Mouse (Mus musculus): ENCODE measurements at regions not wholly inside any gene's neighbourhood (a gene's known extent, or its start where the extent isn't known, plus 50 kb on each side); places are given as distances from the start of the nearest gene placed in this dataset.

DNA sequence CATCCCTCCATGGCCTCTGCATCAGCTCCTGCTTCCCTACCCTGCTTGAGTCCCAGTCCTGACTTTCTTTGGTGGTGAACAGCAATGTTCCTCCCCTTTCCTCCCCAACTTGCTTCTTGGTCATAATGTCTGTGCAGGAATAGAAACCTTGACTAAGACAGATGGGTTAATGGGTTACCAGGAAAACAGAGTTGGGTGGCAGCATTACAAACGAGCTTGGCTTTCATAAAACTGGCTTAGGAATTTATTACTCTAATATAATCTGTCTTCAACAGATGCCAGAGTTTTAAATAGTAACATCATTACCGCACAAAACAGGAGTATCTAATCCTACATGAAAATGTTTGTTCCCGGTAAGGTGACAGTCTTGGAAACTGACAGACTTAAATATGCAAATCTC lies 77.7 kb upstream of the Nphp3 start:
- no peak for ATAC-seq (ENCODE audit: extremely low read depth, insufficient number of reproducible peaks, low FRiP score, low TSS enrichment)
- 56% methylated on average over 3 of the region's 3 CpGs for WGBS
- H3K9me3 ChIP-seq, result no peaks in the 10 kb centered on the region

DNA sequence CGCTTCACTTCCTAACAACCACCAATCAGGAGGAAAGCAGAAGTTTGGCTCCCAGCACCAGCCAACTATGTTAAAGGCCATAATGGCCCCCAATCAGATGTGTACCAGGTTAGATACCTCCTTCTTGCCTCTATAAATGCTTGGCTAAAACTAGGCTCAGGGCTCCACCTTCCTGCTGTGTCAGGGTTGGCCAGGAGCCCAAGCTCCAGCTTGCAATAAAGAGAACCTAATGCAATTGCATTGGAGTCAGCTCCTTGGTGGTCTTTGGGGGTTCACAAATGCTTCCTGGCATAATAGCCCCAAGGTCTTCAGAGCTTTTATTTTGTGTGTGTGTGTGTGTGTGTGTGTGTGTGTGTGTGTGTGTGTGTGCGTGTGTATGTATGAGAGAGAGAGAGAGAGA lies 76.9 kb upstream of the Nphp3 start:
- H3K4me3 ChIP-seq, result no peak overlapping the region
- H3K27ac ChIP-seq (replicated peaks), result no peak overlapping the region
- no peak for ATAC-seq (ENCODE audit: extremely low read depth, insufficient number of reproducible peaks, low FRiP score, low TSS enrichment)
- H3K9ac ChIP-seq, result no peak overlapping the region
- H3K4me2 ChIP-seq, result no peak overlapping the region
- no peaks in the 10 kb centered on the region for H3K4me1 ChIP-seq
- no peaks in the 10 kb centered on the region for H3K9me3 ChIP-seq
- H3K27me3 ChIP-seq (replicated peaks), result no peaks in the 10 kb centered on the region
- no peaks in the 10 kb centered on the region for H3K36me3 ChIP-seq
- 75% methylated on average over 2 of the region's 2 CpGs for WGBS

More for the DNA sequence above, 77.7 kb upstream of the Nphp3 start:
- Histone ChIP-seq H3K4me3 (no peak overlapping the region), H3K27me3 (replicated peaks) (no peaks in the 10 kb centered on the region), H3K4me2 (no peak overlapping the region), H3K36me3 (no peaks in the 10 kb centered on the region), H3K9ac (no peak overlapping the region), H3K27ac (replicated peaks) (no peak overlapping the region), H3K4me1 (no peaks in the 10 kb centered on the region)

DNA sequence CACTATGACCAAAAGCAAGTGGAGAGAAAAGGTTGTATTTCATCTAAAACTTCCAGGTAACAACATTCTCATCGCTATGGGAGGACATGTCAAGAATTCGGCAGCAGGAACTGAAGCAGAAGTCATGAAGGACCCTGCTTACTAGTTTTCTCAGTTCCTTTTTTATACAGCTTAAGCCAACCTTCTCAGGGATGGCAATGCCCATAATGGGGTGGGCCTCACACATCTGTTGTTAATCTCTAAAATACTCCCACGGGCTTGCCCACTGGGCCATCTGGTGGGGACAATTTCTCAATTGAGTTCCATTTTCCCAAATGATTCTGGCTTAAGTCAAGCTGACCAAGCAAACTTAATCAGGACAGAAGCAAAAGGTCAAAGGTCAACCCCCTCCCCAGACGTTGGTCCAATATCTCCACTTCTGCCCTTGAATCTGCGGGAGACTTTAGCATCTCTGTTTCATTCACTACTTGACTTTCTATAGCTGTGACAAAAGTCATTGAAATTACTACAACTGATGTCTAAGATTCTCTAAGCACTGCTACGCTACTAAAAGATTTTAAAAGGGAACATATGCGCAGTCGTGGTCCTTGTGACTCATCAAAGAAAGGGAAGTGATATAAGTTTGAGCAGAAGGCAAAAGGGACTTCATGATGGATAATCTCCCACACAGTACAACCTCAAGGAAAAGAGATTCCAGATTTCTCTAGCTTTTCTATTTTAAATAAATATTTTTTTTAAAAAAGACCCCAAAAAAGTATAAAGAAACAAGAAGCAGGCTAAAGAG lies 73.4 kb upstream of the Nphp3 start:
- no peak overlapping the region for H3K9ac ChIP-seq
- no peak for ATAC-seq (ENCODE audit: extremely low read depth, insufficient number of reproducible peaks, low FRiP score, low TSS enrichment)
- H3K27me3 ChIP-seq (replicated peaks), result no peaks in the 10 kb centered on the region
- 73% methylated on average over 8 of the region's 8 CpGs for WGBS
- H3K36me3 ChIP-seq, result no peaks in the 10 kb centered on the region
- no peaks in the 10 kb centered on the region for H3K9me3 ChIP-seq
- no peak overlapping the region for H3K27ac ChIP-seq (replicated peaks)
- no peak overlapping the region for H3K4me2 ChIP-seq
- H3K4me3 ChIP-seq, result no peak overlapping the region
- H3K4me1 ChIP-seq, result 0 out of 2 replicates have a peak, but pooled peaks cover 10% of the 10 kb centered on the region

DNA sequence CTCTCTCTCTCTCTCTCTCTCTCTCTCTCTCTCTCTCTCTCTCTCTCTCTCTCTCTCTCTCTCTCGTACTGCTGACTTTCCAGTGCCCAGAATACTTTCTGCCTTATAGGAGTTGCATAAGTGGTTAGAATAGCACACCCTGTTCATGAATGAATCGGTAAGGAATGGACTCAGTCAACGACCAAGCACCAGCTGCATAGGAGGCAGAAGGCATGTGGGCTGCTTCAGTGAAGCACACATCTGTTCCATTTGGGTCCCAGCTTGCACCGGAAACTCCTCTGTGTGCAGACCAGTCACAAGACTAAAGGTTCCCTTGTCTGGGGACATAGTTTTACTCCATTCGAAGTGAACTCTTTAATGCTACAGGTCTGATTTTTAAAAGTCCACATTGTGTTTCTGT lies 64.3 kb upstream of the Nphp3 start:
- WGBS, result 77% methylated on average over 5 of the region's 5 CpGs
- ATAC-seq (ENCODE audit: extremely low read depth, insufficient number of reproducible peaks, low FRiP score, low TSS enrichment), result no peak

DNA sequence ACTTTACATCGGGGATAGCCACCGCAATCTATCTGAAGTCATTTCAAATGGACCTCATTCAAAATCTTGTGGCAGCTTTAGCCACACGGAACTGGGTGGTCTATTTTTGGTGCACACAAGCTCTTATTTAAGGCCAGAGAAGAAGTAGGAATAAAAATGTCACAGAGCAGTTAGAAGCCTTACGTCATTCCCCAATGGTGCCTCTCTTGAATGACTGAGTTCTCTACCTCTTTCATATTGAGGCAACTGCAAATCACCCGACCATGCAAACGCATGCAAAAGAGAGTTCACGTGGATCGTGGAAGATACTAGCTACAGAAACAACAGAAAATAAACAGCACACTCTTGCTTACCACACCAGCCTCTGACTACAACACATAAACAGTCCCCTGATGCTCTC lies 62.3 kb upstream of the Nphp3 start:
- no peak overlapping the region for H3K9ac ChIP-seq
- peaks cover 15% of the 10 kb centered on the region for H3K4me1 ChIP-seq
- H3K4me3 ChIP-seq, result no peak overlapping the region
- WGBS, result 75% methylated on average over 8 of the region's 8 CpGs
- H3K4me2 ChIP-seq, result no peak overlapping the region
- peaks cover 5% of the 10 kb centered on the region for H3K9me3 ChIP-seq
- no peak for ATAC-seq (ENCODE audit: extremely low read depth, insufficient number of reproducible peaks, low FRiP score, low TSS enrichment)
- H3K27ac ChIP-seq (replicated peaks), result no peak overlapping the region
- H3K36me3 ChIP-seq, result no peaks in the 10 kb centered on the region
- no peaks in the 10 kb centered on the region for H3K27me3 ChIP-seq (replicated peaks)

More for the DNA sequence above, 64.3 kb upstream of the Nphp3 start:
- Histone ChIP-seq H3K27ac (replicated peaks) (no peak overlapping the region), H3K36me3 (no peaks in the 10 kb centered on the region), H3K9me3 (no peaks in the 10 kb centered on the region), H3K4me2 (no peak overlapping the region), H3K4me1 (peaks cover 15% of the 10 kb centered on the region), H3K27me3 (replicated peaks) (no peaks in the 10 kb centered on the region), H3K9ac (no peak overlapping the region), H3K4me3 (no peak overlapping the region)

DNA sequence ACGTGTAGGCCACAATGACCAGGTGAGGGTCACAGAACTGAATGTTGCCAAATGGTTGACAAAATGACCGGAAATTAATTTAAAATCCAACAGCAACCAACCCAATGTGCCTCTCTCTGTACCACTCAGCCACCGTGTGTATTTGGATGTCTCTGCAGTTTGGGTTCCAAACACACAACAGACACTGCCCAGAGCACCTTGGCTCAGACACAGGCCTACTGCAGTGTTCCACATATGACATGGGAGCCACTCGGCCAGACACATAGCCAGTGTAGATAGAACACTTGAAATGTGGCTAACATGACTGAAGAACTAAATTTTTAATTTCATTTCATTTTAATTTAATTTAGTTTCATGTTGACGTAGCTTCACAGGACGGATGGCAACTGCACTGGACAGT lies 61.8 kb upstream of the Nphp3 start:
- H3K9me3 ChIP-seq, result peaks cover 5% of the 10 kb centered on the region
- no peaks in the 10 kb centered on the region for H3K27me3 ChIP-seq (replicated peaks)
- H3K4me2 ChIP-seq, result no peak overlapping the region
- no peak for ATAC-seq (ENCODE audit: extremely low read depth, insufficient number of reproducible peaks, low FRiP score, low TSS enrichment)
- WGBS, result 86% methylated on average over 6 of the region's 6 CpGs
- no peaks in the 10 kb centered on the region for H3K36me3 ChIP-seq
- no peak overlapping the region for H3K4me3 ChIP-seq
- H3K9ac ChIP-seq, result no peak overlapping the region
- no peak overlapping the region for H3K27ac ChIP-seq (replicated peaks)
- peaks cover 15% of the 10 kb centered on the region for H3K4me1 ChIP-seq

DNA sequence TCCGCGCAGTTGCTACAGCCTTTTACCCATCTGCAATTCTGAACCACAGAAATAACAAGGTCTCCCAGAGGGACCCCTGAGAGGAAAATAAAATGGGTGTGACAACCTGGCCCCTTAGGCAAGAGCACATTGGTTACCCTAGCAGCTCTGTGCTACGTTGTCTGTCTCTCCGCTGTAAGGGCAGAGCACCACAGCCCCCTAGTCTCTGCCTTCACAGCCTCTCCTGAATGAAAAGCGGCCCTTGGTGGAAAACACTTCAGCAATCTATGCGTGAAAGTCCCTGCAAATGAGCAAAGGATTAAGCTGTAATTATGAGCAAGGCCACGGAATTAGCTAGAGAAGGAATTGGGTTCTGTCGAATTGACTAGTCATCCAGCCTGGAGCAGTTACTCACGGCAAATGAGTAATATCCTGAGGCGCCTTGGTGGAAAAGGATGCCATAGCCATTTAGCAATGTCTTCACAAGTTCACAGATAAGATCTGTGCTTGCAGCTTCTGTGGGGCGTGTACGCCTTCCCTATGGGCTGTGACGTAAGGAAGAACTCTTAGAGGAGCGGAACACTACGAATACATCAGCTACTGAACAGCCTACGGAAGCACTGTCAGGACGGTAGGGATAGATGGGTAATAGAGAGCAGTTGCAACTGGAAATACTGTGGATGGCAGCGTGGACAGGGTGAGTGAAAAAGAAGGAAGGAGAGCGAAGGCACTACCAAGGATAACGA lies 61.0 kb upstream of the Nphp3 start:
- Histone ChIP-seq H3K9me3 (peaks cover 5% of the 10 kb centered on the region), H3K4me2 (no peak overlapping the region)
- no peak for ATAC-seq (ENCODE audit: extremely low read depth, insufficient number of reproducible peaks, low FRiP score, low TSS enrichment)

DNA sequence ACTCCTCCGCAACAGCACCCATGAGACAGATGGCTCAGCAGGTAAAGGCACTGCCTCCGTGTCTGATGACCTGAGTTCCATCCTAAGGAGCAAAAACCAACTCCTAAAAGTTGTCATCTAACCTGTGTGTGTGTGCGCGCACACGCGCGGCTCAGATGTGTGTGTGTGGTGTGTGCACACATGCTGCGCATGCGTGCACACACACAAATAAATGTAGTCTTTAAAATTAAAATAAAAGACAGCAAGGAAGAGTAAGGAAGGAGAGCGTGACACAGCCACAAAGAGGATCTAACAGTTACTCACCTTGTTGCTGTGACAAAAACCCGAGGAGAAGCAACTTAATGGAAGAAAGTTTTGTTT lies 60.5 kb upstream of the Nphp3 start:
- ATAC-seq (ENCODE audit: extremely low read depth, insufficient number of reproducible peaks, low FRiP score, low TSS enrichment), result no peak
- H3K9me3 ChIP-seq, result peaks cover 5% of the 10 kb centered on the region
- no peaks in the 10 kb centered on the region for H3K36me3 ChIP-seq
- no peak overlapping the region for H3K27ac ChIP-seq (replicated peaks)
- WGBS, result 92% methylated on average over 11 of the region's 11 CpGs
- H3K4me3 ChIP-seq, result no peak overlapping the region
- H3K27me3 ChIP-seq (replicated peaks), result no peaks in the 10 kb centered on the region
- H3K4me1 ChIP-seq, result peaks cover 7% of the 10 kb centered on the region
- H3K9ac ChIP-seq, result no peak overlapping the region
- H3K4me2 ChIP-seq, result no peak overlapping the region

More for the DNA sequence above, 61.0 kb upstream of the Nphp3 start:
- Histone ChIP-seq H3K36me3 (no peaks in the 10 kb centered on the region), H3K9ac (no peak overlapping the region), H3K4me3 (no peak overlapping the region), H3K27me3 (replicated peaks) (no peaks in the 10 kb centered on the region), H3K4me1 (peaks cover 12% of the 10 kb centered on the region), H3K27ac (replicated peaks) (no peak overlapping the region)
- 83% methylated on average over 20 of the region's 20 CpGs for WGBS

DNA sequence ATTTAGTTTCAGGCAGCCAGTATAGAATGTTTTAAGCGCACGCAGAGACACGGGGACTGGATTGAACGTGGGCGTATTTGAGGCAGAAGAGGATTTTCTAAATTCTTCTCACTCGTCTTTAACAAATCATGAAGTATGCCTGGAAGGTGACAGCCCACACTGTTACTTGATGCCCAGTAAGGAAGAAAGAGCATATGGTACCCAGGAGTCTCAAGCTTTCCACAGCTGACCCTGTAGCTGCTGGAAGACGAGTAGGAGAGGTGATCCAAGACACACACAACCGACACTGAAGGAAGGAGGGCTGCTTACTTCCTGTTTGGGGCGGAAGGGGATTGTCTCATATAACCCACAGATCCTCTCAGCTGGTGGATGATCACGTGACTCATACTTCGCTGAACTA lies 56.9 kb upstream of the Nphp3 start:
- no peak overlapping the region for H3K9ac ChIP-seq
- ATAC-seq (ENCODE audit: extremely low read depth, insufficient number of reproducible peaks, low FRiP score, low TSS enrichment), result no peak
- H3K27me3 ChIP-seq (replicated peaks), result no peaks in the 10 kb centered on the region
- no peak overlapping the region for H3K4me2 ChIP-seq
- H3K4me3 ChIP-seq, result no peak overlapping the region
- no peak overlapping the region for H3K27ac ChIP-seq (replicated peaks)
- 74% methylated on average over 11 of the region's 11 CpGs for WGBS
- H3K9me3 ChIP-seq, result peaks cover 5% of the 10 kb centered on the region
- H3K36me3 ChIP-seq, result no peaks in the 10 kb centered on the region
- H3K4me1 ChIP-seq, result no peaks in the 10 kb centered on the region

DNA sequence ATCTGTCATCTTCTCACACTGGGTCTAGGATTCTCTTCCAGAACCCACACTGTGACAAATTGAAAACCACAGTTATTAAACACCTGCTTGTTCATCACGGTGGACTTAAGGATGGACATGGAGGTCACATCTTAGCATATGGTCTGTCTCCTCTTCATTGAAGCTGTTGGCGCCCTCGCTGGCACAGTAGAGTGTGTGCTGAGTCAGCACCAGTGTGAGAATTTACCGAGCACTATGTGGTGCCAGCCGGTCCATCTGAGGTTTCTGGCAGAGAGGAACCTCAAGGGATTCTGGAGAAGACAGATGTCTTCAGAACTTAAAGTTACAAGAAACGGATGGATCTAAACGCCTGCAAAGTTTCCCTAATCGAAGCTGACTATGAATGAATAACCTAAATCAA lies 50.5 kb upstream of the Nphp3 start:
- Histone ChIP-seq H3K36me3 (no peaks in the 10 kb centered on the region), H3K9me3 (0 out of 2 replicates have a peak, but pooled peaks cover 3% of the 10 kb centered on the region), H3K27me3 (replicated peaks) (no peaks in the 10 kb centered on the region), H3K4me2 (no peak overlapping the region), H3K4me1 (no peaks in the 10 kb centered on the region), H3K9ac (no peak overlapping the region), H3K4me3 (no peak overlapping the region), H3K27ac (replicated peaks) (no peak overlapping the region)
- 86% methylated on average over 8 of the region's 8 CpGs for WGBS
- ATAC-seq (ENCODE audit: extremely low read depth, insufficient number of reproducible peaks, low FRiP score, low TSS enrichment), result no peak

Data from heart, embryonic 13.5 days (tissue).